Mouse (Mus musculus): ENCODE data around the gene Grik3.

DNA sequence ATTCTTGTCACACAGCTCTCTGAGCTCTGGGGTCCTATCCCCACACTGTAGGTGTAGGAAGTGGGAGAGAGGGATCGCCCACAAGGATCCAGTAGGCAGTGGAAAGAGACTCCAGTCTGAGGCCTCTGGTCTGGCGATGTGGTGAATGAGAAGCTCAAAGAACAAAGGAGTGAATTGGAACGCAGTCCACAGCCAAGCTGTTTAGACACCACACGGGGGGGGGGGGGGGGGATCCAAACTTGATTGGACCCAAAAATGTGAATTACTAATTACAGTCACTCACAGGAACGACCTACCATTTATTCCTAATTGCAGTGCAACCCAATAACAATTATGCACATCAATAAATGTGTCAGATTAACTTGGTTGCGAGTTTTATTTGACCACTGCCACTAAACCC, 227.4 kb downstream of the Grik3 start:
- TF ChIP-seq CTCF (IDR thresholded peaks at IDR 0.05; ENCODE audit: low read depth, low read length) (no peak), POLR2A (IDR thresholded peaks at IDR 0.05; ENCODE audit: borderline replicate concordance, low read depth, low read length) (no peak)
